Mouse (Mus musculus) lung, postnatal 0 days (tissue): Measurements from ENCODE around the gene Matn1. TPM values are rescaled to one million over a fixed set of nuclear protein-coding genes. Genes with fewer than 3 reads are reported as not detected.

ENCODE experiments used
- ATAC-seq: fragments of 200-750 bp; cut with Nextera tagmentation; 2 replicates; pipeline ENCODE4 v1.8.0; 2017; ENCODE audit warnings: moderate library complexity
- DNase-seq: peaks from one replicate; pipeline ENCODE4 v3.0.0-alpha.2; 2016; ENCODE audit warnings: low spot score
- H3K27ac ChIP-seq: fragments of 300-500 bp; sonication (generic); 2 replicates; pipeline ENCODE4 v1.5.1; 2014; ENCODE audit warnings: antibody characterized with exemption, mild to moderate bottlenecking, low read length, mixed read lengths
- H3K27me3 ChIP-seq: fragments of 300-500 bp; sonication (generic); replicated peaks from 2 replicates; pipeline ENCODE4 v1.6.1; 2014; ENCODE audit warnings: low read length, mixed read lengths; ENCODE audit not compliant: insufficient read depth
- H3K36me3 ChIP-seq: fragments of 300-500 bp; sonication (generic); 2 replicates; pipeline ENCODE4 v1.6.1; 2014; ENCODE audit warnings: low read length, mixed read lengths; ENCODE audit not compliant: insufficient read depth
- H3K4me1 ChIP-seq: fragments of 300-500 bp; sonication (generic); 2 replicates; pipeline ENCODE4 v1.6.1; 2014; ENCODE audit warnings: antibody characterized with exemption, low read depth, low read length, mixed read lengths; ENCODE audit not compliant: insufficient read depth
- H3K4me2 ChIP-seq: fragments of 300-500 bp; sonication (generic); replicated peaks from 2 replicates; pipeline ENCODE4 v1.6.1; 2014; ENCODE audit warnings: low read depth, mild to moderate bottlenecking, low read length, moderate library complexity, mixed read lengths
- H3K4me3 ChIP-seq: fragments of 300-500 bp; sonication (generic); 2 replicates; pipeline ENCODE4 v1.5.1; 2014; ENCODE audit warnings: low read depth, low read length
- H3K9ac ChIP-seq: fragments of 300-500 bp; sonication (generic); replicated peaks from 2 replicates; pipeline ENCODE4 v1.6.1; 2014; ENCODE audit warnings: low read depth, mild to moderate bottlenecking
- H3K9me3 ChIP-seq: fragments of 300-500 bp; sonication (generic); 2 replicates; pipeline ENCODE4 v1.6.1; 2016; ENCODE audit warnings: low read length, mixed read lengths
- CTCF ChIP-seq: IDR thresholded peaks from 2 replicates; pipeline ENCODE4 v1.5.1; 2016; ENCODE audit warnings: antibody characterized with exemption, mild to moderate bottlenecking
- EP300 ChIP-seq: IDR thresholded peaks from 2 replicates; pipeline ENCODE4 v1.6.1; 2016; ENCODE audit warnings: antibody characterized with exemption, mild to moderate bottlenecking, control low read depth
- WGBS: fragments of 180-500 bp; shearing (Covaris S2); extraction: QIAGEN DNeasy Blood & Tissue Kit; methylation state at CpG from one replicate; pipeline ENCODE4 v1.1.7; 2014; 5-methylcytosine and 5-hydroxymethylcytosine counted together
- polyA plus RNA-seq: library from polyadenylated mRNA; unstranded; fragments of >200 nt; fragmentation: Nextera tagmentation; extraction: Ambion mirVana; gene quantifications from 2 replicates; pipeline ENCODE4 v1.2.1, GENCODE M21; 2015

Matn1 gene
- polyA plus RNA-seq, 1 experiment from 2014 or later, result not detected

- H3K4me2 ChIP-seq, result no peak overlapping the region
- H3K36me3 ChIP-seq, result no peaks in the 10 kb centered on the region
- DNase-seq (peak; percentile 35), ATAC-seq (peak; percentile 45)
- H3K4me3 ChIP-seq, result no peak overlapping the region
- H3K9ac ChIP-seq, result no peak overlapping the region
- no peaks in the 10 kb centered on the region for H3K4me1 ChIP-seq
- WGBS, result 49% methylated on average over 9 of the region's 9 CpGs
- TF ChIP-seq EP300, result no peak
- TF ChIP-seq CTCF, result no peak
- H3K27me3 ChIP-seq, result no peaks in the 10 kb centered on the region
- no peaks in the 10 kb centered on the region for H3K9me3 ChIP-seq
- H3K27ac ChIP-seq, result no peak overlapping the region
Measured at GRCm38 (mm10) chr4:130919750-130920356, 24.3 kb upstream of the Matn1 start.

- TF ChIP-seq CTCF (no peak), EP300 (no peak)
- DNase-seq (no peak), ATAC-seq (no peak)
- Histone ChIP-seq H3K27ac (no peak overlapping the region), H3K4me1 (no peaks in the 10 kb centered on the region), H3K9ac (no peak overlapping the region), H3K4me3 (no peak overlapping the region), H3K4me2 (no peak overlapping the region), H3K9me3 (no peaks in the 10 kb centered on the region), H3K36me3 (no peaks in the 10 kb centered on the region), H3K27me3 (no peaks in the 10 kb centered on the region)
- 42% methylated on average over 12 of the region's 12 CpGs for WGBS
Measured at GRCm38 (mm10) chr4:130920951-130921693, 23.1 kb upstream of the Matn1 start.

DNA sequence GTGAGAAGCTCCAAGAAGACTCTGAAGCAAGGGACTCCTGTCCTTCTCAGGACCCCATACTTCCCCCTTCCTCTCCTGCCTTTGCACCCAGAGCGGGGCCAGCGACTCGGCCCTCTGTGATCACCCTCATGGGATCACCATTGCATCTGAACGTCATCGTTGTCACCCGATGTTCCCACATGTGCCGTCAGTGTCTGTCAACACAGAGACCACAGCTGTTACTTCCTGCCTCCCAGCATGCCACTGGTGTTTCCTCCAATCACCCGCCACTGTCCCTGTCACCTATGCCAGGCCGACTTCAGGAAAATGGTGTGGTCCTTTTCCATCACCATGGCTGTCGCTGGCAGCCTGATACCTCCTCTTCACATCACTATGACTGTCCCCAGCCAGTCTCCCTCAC, 22.2 kb upstream of the Matn1 start:
- peak; percentile 60 for DNase-seq
- no peaks in the 10 kb centered on the region for H3K36me3 ChIP-seq
- no peaks in the 10 kb centered on the region for H3K9me3 ChIP-seq
- no peak for TF ChIP-seq CTCF
- 44% methylated on average over 10 of the region's 10 CpGs for WGBS
- ATAC-seq, result peak; percentile 59
- H3K4me1 ChIP-seq, result no peaks in the 10 kb centered on the region
- no peak overlapping the region for H3K9ac ChIP-seq
- no peak overlapping the region for H3K4me2 ChIP-seq
- no peak overlapping the region for H3K27ac ChIP-seq
- H3K27me3 ChIP-seq, result no peaks in the 10 kb centered on the region
- H3K4me3 ChIP-seq, result no peak overlapping the region

DNA sequence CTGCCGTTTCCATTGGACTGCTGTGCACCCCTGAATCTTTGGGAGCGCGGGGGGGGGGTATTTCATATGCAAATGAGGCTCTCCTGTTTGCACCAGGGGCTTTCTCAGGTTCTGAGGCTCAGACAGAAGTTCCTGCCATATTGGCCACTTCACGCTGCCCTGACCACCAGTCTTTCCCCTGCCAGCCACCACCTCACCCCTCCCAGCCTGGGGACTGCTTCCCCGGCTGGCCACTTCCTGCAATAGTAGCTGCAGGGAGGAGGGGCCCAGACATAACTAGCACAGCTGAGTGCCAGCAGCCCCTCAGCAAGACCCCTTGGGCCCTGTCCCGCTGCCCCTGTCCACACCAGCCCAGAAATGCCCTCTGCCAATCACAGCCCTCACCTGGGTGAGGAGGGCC, 17.9 kb upstream of the Matn1 start:
- no peaks in the 10 kb centered on the region for H3K36me3 ChIP-seq
- DNase-seq (no peak), ATAC-seq (no peak)
- no peak overlapping the region for H3K9ac ChIP-seq
- WGBS, result 53% methylated on average over 6 of the region's 6 CpGs
- H3K27ac ChIP-seq, result no peak overlapping the region
- H3K9me3 ChIP-seq, result no peaks in the 10 kb centered on the region
- no peak overlapping the region for H3K4me2 ChIP-seq
- H3K4me1 ChIP-seq, result no peaks in the 10 kb centered on the region
- H3K27me3 ChIP-seq, result no peaks in the 10 kb centered on the region
- H3K4me3 ChIP-seq, result no peak overlapping the region
- TF ChIP-seq CTCF, result no peak
- no peak for TF ChIP-seq EP300

GRCm38 (mm10) chr4:130927821-130928220, 16.4 kb upstream of the Matn1 start:
- no peak overlapping the region for H3K4me3 ChIP-seq
- TF ChIP-seq CTCF, result no peak
- no peak for TF ChIP-seq EP300
- no peak overlapping the region for H3K9ac ChIP-seq
- DNase-seq (no peak), ATAC-seq (no peak)
- H3K36me3 ChIP-seq, result no peaks in the 10 kb centered on the region
- no peaks in the 10 kb centered on the region for H3K9me3 ChIP-seq
- no peaks in the 10 kb centered on the region for H3K4me1 ChIP-seq
- no peaks in the 10 kb centered on the region for H3K27me3 ChIP-seq
- no peak overlapping the region for H3K4me2 ChIP-seq
- no peak overlapping the region for H3K27ac ChIP-seq
- 78% methylated on average over 12 of the region's 12 CpGs for WGBS

- no peaks in the 10 kb centered on the region for H3K9me3 ChIP-seq
- no peaks in the 10 kb centered on the region for H3K36me3 ChIP-seq
- no peak for ATAC-seq
- no peaks in the 10 kb centered on the region for H3K27me3 ChIP-seq
- H3K4me3 ChIP-seq, result no peak overlapping the region
- no peaks in the 10 kb centered on the region for H3K4me1 ChIP-seq
- H3K27ac ChIP-seq, result no peak overlapping the region
- no peak overlapping the region for H3K4me2 ChIP-seq
- no peak overlapping the region for H3K9ac ChIP-seq
- 38% methylated on average over 14 of the region's 14 CpGs for WGBS
- DNase-seq, result no peak
- TF ChIP-seq CTCF (no peak), EP300 (no peak)
Measured at GRCm38 (mm10) chr4:130942644-130943043, 1.5 kb upstream of the Matn1 start.
